Mouse (Mus musculus): ENCODE results near the gene Samd15.

- TF ChIP-seq EP300 (IDR thresholded peaks at IDR 0.05) (no peak), CTCF (IDR thresholded peaks at IDR 0.05) (no peak)
Measured at GRCm38 (mm10) chr12:87260562-87260961, 61.0 kb downstream of the Samd15 start.

Measured in lung, postnatal 0 days (tissue).